Mouse (Mus musculus) kidney, adult 2 months (tissue): ENCODE measurements around the gene Usp35. TPM values are rescaled to one million over a fixed set of nuclear protein-coding genes. Genes with fewer than 3 reads are reported as not detected.

Experiments used
- DNase-seq: peaks from one replicate; pipeline ENCODE4 v3.0.0; 2021
- H3K27ac ChIP-seq: fragments of 200-500 bp; 2 replicates; pipeline ENCODE4 v1.5.1; 2012; ENCODE audit warnings: low read depth, low read length, control low read depth, inconsistent platforms; ENCODE audit not compliant: insufficient read depth
- H3K27me3 ChIP-seq: fragments of 200-500 bp; replicated peaks from 2 replicates; pipeline ENCODE4 v1.6.1; 2012; ENCODE audit warnings: mild to moderate bottlenecking, moderate library complexity, low read length, inconsistent platforms; ENCODE audit not compliant: control insufficient read depth, insufficient read depth
- H3K36me3 ChIP-seq: fragments of 200-500 bp; 2 replicates; pipeline ENCODE4 v1.6.1; 2012; ENCODE audit warnings: mild to moderate bottlenecking, moderate library complexity, low read length, inconsistent platforms; ENCODE audit not compliant: control insufficient read depth, insufficient read depth
- H3K4me1 ChIP-seq: fragments of 200-500 bp; 2 replicates; pipeline ENCODE4 v1.6.1; 2011; ENCODE audit warnings: low read length; ENCODE audit not compliant: control insufficient read depth, insufficient read depth
- H3K4me3 ChIP-seq: fragments of 200-500 bp; 2 replicates; pipeline ENCODE4 v1.5.1; 2011; ENCODE audit warnings: mild to moderate bottlenecking, low read depth, low read length, control low read depth; ENCODE audit not compliant: insufficient read depth
- CTCF ChIP-seq: fragments of 200-500 bp; conservative IDR thresholded peaks from 2 replicates; pipeline ENCODE4 v1.5.1; 2011; ENCODE audit warnings: low read depth, mild to moderate bottlenecking, control low read depth, low read length, moderate library complexity, mixed read lengths; ENCODE audit not compliant: insufficient read depth, insufficient read length
- POLR2A ChIP-seq: fragments of 200-500 bp; IDR thresholded peaks from one replicate; pipeline ENCODE4 v1.6.1; 2011; ENCODE audit warnings: low read depth, low read length, control low read depth
- WGBS: fragments of 180-500 bp; shearing (Covaris S2); methylation state at CpG from one replicate; pipeline ENCODE4 v1.1.7; 2018; 5-methylcytosine and 5-hydroxymethylcytosine counted together
- polyA plus RNA-seq: library from polyadenylated mRNA; depleted of rRNA; stranded (reverse); fragments of >200 nt; gene quantifications from 2 replicates; pipeline ENCODE4 v1.2.3, GENCODE M21; 2012

Usp35 gene
- polyA plus RNA-seq, 1 experiment = 2.7 TPM

DNA sequence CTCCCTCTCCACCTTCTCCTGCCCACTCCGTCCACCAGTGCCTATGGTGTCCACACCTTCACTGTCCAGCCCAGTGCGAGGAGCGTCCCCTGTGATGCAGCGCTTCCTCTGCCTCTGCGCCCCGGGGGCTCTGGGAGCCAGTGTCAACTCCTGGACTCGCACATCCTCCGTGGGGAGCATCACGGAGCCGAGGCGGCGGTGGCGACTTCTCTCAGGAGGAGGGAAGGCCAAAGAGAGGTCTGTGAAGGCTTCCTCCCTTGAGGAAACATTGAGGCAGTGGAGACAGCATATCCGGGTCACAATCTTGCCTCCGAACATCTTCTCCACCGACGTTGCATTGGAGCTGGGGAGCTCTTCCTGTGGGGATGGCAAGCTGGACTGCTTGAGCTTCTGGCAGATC lies 19.6 kb downstream of the Usp35 start:
- 92% methylated on average over 17 of the region's 17 CpGs for WGBS
- Histone ChIP-seq H3K4me3 (no peak overlapping the region), H3K4me1 (no peaks in the 10 kb centered on the region), H3K27me3 (no peaks in the 10 kb centered on the region), H3K27ac (no peak overlapping the region), H3K36me3 (no peaks in the 10 kb centered on the region; the same call in 1 of the 2 replicates)
- DNase-seq = no peak
- TF ChIP-seq CTCF (no peak), POLR2A (no peak)

GRCm38 (mm10) chr7:97311620-97312019 lies 20.2 kb downstream of the Usp35 start:
- TF ChIP-seq CTCF (no peak), POLR2A (no peak)
- Histone ChIP-seq H3K27me3 (no peaks in the 10 kb centered on the region), H3K4me3 (no peak overlapping the region), H3K4me1 (no peaks in the 10 kb centered on the region), H3K36me3 (no peaks in the 10 kb centered on the region; the same call in 1 of the 2 replicates), H3K27ac (no peak overlapping the region)
- WGBS = 92% methylated on average over 14 of the region's 14 CpGs
- no peak for DNase-seq

DNA sequence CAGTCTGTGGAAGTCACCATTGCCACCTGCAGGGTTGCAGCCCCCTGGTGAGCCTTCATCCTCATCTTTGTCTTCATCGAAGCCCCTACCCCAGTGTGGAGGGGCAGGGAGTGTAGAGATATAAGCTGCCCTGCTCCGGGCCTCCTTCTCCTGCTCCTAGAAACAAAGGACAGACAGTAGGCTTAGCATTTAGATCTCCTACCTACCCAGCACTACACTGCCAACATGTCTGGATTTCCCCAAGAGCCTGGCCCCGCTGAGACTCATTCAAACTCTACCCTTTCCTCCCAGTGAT lies 21.5 kb downstream of the Usp35 start:
- H3K27me3 ChIP-seq = no peaks in the 10 kb centered on the region
- H3K27ac ChIP-seq = no peak overlapping the region
- H3K36me3 ChIP-seq = no peaks in the 10 kb centered on the region; the same call in 1 of the 2 replicates
- no peak for TF ChIP-seq POLR2A
- no peak for TF ChIP-seq CTCF
- no peaks in the 10 kb centered on the region for H3K4me1 ChIP-seq
- no peak overlapping the region for H3K4me3 ChIP-seq
- WGBS = 93% methylated on average over 3 of the region's 3 CpGs
- DNase-seq = no peak

DNA sequence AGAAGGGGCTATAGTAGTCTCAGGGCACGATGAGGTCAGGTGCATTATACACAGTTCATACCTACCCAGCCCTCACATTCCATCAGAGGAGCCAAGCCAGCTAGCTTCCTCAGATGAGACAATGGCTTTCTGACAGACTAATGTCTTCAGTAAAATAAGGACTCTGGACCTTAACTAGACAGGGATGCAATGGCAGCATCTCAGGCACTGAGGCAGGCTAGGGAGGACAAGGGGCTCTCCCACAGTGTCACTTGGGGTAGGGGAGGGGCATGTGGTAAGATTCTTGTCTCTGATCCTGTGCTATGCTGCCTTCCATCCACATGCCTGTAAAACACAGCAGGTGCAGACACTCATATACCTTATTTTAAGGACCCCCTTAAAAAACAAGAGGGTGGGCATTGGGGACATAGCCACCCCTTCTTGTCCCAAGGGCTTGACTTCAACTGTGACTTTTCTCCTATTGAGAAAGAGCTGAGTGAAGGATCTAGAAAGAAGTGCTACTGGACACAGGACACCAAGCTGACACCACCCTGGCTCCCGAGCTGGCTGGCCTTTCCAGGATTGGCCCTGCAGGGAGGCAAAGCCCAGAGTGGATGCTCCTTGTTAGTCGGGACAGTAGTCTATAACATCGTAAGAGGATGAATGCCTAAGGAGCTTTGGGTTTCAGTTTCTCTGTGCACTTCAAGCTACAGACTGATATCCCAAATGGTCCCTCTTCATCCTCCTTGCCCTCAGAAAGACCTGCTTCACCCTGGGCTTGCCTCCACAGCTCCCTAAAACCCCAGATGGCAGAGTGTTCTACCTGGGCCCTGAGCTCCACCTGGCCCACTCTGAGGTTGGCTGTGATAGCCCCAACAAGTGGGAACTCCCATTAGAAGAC lies 22.1 kb downstream of the Usp35 start:
- Histone ChIP-seq H3K27ac (no peak overlapping the region), H3K36me3 (no peaks in the 10 kb centered on the region; the same call in 1 of the 2 replicates), H3K4me1 (no peaks in the 10 kb centered on the region), H3K27me3 (no peaks in the 10 kb centered on the region), H3K4me3 (no peak overlapping the region)
- no peak for TF ChIP-seq POLR2A
- TF ChIP-seq CTCF = no peak
- 91% methylated on average over 4 of the region's 4 CpGs for WGBS
- no peak for DNase-seq

- H3K4me3 ChIP-seq = no peak overlapping the region
- no peaks in the 10 kb centered on the region for H3K4me1 ChIP-seq
- no peak for DNase-seq
- TF ChIP-seq POLR2A (no peak), CTCF (no peak)
- H3K27me3 ChIP-seq = no peaks in the 10 kb centered on the region
- no peaks in the 10 kb centered on the region; the same call in none of the 2 replicates for H3K36me3 ChIP-seq
- 88% methylated on average over 1 of the region's 1 CpGs for WGBS
- H3K27ac ChIP-seq = no peak overlapping the region
These were observed 24.3 kb downstream of the Usp35 start for GRCm38 (mm10) chr7:97307546-97307945.

DNA sequence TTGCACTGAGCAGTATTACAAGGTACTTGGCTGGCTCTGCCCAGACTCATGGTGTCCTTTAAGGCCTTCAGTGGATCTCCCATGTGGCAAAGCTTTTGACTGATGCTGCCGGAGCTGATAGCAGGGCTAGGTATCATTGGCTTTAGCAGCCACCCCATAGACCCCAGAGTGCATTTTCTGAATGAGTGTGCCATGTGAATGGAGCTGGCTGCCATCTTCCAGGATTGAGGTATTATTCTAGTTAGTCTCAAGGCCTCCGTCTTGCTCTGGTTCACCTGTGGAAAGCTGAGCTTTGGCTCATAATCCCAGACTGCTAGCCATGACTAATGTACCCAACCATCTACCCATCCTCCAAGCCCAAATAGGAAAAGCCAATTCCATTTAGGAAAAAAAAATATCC lies 25.0 kb downstream of the Usp35 start:
- H3K27ac ChIP-seq = no peak overlapping the region
- H3K36me3 ChIP-seq = no peaks in the 10 kb centered on the region; the same call in none of the 2 replicates
- DNase-seq = no peak
- H3K4me3 ChIP-seq = no peak overlapping the region
- 98% methylated on average over 2 of the region's 2 CpGs for WGBS
- no peaks in the 10 kb centered on the region for H3K27me3 ChIP-seq
- TF ChIP-seq POLR2A (no peak), CTCF (no peak)
- no peaks in the 10 kb centered on the region for H3K4me1 ChIP-seq

- Histone ChIP-seq H3K36me3 (no peaks in the 10 kb centered on the region; the same call in none of the 2 replicates), H3K27me3 (no peaks in the 10 kb centered on the region), H3K27ac (no peak overlapping the region), H3K4me1 (no peaks in the 10 kb centered on the region), H3K4me3 (no peak overlapping the region)
- DNase-seq = no peak
- TF ChIP-seq CTCF (no peak), POLR2A (no peak)
- 70% methylated on average over 4 of the region's 4 CpGs for WGBS
These were observed 26.6 kb downstream of the Usp35 start for GRCm38 (mm10) chr7:97305206-97305605.

DNA sequence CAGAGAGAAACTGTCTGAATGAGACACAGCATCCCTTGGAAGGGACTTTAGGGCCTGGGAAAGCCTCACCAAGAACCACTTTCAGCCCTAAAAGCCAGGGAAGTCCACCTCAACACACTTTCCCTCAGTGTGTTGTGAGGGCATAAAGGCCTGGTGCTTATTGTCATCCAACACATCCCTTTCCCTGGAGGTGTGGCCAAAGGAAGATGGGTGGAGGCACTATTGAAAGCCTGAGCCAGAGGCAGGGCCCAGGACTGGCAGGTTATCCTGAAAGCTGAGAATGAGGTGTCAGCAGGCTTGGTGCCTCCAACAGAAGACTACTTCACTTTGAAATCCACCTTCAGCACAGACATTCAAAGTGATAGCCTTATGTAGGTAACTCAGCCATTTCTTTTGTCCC lies 27.3 kb downstream of the Usp35 start:
- Histone ChIP-seq H3K4me1 (no peaks in the 10 kb centered on the region), H3K27me3 (no peaks in the 10 kb centered on the region), H3K36me3 (no peaks in the 10 kb centered on the region; the same call in none of the 2 replicates), H3K27ac (no peak overlapping the region), H3K4me3 (no peak overlapping the region)
- DNase-seq = peak; percentile 17
- TF ChIP-seq POLR2A = no peak
- TF ChIP-seq CTCF = no peak
